Mouse (Mus musculus) CH12.LX (cell line): ENCODE results near the gene Borcs6.
A peak's percentile ranks its signal among the peaks of the same experiment; 100 is the strongest.
"Not testable (repeated sequence)": the region's sequence is repeated elsewhere in the genome, so short reads cannot be mapped to it uniquely, and the experiment has no call there.

Experiments
- CTCF ChIP-seq, 2 experiments: IDR thresholded peaks in 1 of 2; conservative IDR thresholded peaks in 1 of 2; 2 replicates each; pipeline ENCODE4 v1.5.1; 2011 to 2012; ENCODE audit warnings: low read depth in 2 of 2, low read length in 2 of 2, improper control_type of control experiment in 1 of 2, inconsistent platforms in 1 of 2, mild to moderate bottlenecking in 1 of 2, moderate library complexity in 1 of 2
- MEF2A ChIP-seq: IDR thresholded peaks from 2 replicates; pipeline ENCODE4 v1.6.1; 2014; ENCODE audit warnings: low read depth, mild to moderate bottlenecking, inconsistent platforms, low read length, improper control_type of control experiment, borderline replicate concordance
- POLR2A ChIP-seq: IDR thresholded peaks from 2 replicates; pipeline ENCODE4 v1.6.1; 2011; ENCODE audit warnings: low read depth, mild to moderate bottlenecking, improper control_type of control experiment, low read length

DNA sequence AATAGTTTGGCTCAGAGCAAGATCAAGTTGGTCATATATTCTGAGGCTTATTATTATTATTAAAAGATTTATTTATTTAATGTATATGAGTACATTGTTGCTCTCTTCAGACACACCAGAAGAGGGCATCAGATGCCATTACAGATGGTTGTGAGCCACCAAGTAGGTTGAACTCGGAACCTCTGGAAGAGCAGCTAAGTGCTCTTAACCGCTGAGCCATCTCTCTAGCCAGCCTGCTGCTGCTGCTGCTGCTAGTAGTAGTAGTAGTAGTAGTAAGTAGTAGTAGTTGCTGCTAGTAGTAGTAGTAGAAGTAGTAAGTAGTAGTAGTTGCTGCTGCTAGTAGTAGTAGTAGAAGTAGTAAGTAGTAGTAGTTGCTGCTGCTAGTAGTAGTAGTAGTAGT is 48.1 kb upstream of the Borcs6 start:
- peak in 1 of 2 experiments; percentile 50; a peak in 2 of 4 replicates for TF ChIP-seq CTCF (conservative IDR thresholded peaks at IDR 0.05 in 1 of 2, IDR thresholded peaks at IDR 0.05 in 1 of 2; ENCODE audit: low read depth in 2 of 2, low read length in 2 of 2)
- TF ChIP-seq POLR2A, MEF2A: not testable (repeated sequence)
